Mouse (Mus musculus) left cerebral cortex, adult 18-20 months (tissue): ENCODE measurements at regions not wholly inside any gene's neighbourhood (a gene's known extent, or its start where the extent isn't known, plus 50 kb on each side); places are given as distances from the start of the nearest gene placed in this dataset.
A peak's percentile ranks its signal among the peaks of the same experiment; 100 is the strongest.

Experiments used
- DNase-seq, 2 experiments: peaks; one replicate each; pipeline ENCODE4 v3.0.0; 2021 to 2022; ENCODE audit warnings: low spot score in 2 of 2, mixed read lengths in 1 of 2

DNA sequence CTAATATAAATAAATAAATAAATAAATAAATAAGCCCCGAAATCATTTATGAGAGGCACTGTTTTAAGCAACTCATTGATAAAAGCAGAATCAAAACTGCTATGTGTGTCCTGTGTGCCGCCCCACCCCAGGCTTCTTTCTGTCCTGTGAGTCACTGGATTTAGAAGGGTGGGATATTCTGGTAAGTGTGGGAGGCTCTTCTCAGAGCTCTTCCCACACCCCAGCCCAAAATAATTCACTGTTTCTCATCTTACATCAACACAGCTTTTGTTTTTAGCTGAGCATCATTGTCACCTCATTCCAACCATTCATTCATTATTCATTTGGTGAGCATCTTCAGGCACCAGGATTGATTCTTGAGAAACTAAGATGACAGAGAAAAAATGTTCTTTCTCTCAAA lies 118.4 kb downstream of the Barx2 start:
- DNase-seq, result peak; percentile 14 to 44

DNA sequence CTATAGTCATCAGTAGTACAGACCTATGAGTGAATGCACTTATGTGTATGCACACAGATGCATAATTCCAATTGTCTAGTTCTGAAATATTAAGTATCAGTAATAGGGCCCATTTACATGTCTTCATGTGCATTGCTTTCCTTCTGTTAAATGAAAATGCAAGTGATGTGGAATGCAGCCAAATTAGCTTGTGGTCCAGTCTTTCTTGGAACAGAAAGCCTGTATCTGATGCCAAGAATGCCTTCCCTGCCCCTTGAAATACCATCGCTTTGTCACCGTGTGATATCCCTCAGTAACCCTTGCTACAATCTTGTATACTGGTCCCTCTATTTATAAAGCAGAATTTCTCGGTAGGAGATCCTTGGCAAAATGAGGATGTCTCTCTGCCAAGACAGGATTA lies 137.3 kb downstream of the Barx2 start:
- DNase-seq, result no peak

DNA sequence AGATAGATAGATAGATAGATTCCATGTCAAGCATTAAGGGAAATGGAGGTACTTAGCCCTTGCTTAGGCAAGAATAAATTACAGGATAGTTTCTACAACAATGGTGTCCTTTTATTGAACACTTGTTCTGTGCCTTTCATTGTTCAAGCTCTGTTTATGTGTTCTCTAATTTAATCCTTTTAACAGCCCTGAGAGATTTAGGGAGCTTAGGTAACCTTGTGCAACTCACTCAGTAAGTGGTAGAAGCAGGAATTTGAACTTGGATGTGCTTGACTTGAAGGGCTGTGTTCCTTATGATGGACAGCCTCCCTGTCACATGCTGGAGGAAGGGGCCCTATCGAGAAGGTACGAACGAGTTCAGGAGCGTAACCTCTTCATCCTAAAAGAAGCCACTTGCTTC lies 147.9 kb downstream of the Barx2 start:
- DNase-seq, result no peak

DNA sequence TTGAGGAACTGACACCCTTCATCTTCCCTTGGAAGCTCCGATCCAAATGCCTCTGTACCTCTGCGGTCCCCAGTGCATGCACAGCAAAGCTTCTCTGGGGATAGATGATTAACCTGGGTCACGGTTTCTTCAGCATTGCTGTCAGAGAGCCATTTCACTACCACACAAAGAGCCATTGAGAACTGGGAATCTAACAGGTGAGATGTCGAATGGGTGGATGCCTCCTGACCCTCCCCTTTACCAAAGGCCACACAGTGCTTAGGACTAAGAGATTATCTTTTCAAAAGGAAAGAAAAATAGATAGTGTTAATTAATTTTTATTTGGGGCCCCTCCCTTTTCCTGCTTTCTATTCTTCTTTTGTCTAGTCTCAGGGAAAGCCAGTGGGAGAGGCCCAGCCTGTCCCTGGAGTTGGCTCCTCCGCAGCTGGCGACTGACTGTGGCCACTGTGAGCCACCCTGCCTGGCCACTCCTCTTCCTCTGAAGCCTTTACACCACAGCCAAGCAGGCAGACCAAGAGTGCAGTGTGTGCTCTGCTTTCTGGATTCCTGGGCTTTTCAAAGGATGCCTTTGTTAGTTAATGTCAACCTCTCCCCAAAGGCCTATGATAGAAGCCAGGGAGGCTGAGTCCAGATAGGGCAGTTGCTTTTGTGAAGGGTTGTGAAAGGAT lies 155.2 kb downstream of the Barx2 start:
- DNase-seq, result no peak

DNA sequence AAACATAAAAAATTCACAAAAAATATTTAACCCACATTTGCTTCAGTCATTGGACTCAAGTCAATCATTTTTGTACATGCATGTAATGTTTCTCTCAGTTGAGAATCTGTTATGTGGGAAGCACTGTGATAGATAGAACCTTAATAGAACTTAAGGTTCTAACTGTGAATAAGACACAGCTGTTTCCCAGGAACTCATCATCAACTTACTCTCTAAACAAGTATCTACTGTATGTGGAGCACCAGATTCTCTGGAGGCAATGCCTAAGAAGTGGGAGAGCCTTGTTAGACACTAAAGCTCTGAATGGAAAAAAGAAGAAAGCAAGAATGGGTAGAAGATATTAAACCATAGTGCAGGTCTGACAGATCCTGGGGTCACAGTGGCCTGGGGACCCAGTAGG lies 182.8 kb downstream of the Barx2 start:
- no peak for DNase-seq

DNA sequence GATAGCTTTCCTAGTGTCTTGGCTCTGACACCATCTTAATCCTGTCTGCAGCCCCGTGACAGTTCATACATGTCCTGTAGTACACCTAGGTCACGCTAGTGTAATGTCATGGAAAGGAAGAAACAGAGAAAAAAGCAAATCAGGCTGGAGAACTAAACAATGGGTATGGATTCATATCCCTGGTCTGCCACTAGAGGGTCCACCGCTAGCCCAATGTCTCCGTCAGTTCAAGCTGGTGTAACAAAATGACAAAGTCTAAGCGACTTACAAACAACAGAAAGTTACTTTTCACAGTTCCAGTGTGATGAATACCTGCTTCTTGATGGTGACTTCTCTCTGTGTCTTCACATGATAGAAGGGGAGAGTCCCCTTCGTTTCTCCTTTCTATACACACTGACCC lies 194.0 kb downstream of the Barx2 start:
- no peak for DNase-seq

DNA sequence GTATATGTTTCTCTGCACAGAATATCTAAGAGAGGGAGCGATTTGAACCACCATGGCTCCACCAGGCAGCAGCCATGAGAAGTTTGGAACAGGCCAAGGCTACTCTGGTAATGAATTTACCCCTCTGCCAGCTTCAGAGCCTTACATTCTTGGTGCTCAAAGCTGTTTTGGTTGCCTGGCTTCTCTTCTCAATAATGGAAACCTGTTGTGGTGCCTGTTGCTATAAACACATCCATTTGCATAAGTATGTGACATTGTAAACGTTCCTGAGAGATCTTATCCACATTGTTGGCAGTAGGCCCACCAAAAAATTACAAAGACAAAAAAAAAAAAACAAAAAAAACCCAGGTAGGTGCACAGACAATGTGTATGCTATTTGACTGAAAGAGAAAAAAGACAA lies 203.2 kb downstream of the Barx2 start:
- DNase-seq, result no peak

DNA sequence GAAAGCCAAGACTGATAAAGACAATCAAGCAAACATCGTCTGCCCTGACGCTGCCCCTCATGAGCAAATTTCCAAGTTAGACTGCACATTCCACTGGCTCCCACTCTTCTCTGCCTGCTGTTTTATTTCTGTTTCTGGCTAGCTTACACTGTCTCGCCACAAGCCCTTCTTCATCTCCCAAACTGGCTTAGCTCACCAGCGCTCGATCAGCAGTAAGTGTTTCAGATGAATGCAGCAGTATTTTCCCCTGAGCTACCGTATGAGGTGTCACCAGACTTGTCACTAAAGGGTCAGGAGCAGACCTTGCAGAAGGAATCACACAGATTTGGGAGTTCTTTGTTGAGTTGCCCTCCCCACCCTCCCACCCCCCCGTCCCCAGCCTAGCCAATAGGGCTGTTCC lies 206.6 kb downstream of the Barx2 start:
- DNase-seq, result no peak

DNA sequence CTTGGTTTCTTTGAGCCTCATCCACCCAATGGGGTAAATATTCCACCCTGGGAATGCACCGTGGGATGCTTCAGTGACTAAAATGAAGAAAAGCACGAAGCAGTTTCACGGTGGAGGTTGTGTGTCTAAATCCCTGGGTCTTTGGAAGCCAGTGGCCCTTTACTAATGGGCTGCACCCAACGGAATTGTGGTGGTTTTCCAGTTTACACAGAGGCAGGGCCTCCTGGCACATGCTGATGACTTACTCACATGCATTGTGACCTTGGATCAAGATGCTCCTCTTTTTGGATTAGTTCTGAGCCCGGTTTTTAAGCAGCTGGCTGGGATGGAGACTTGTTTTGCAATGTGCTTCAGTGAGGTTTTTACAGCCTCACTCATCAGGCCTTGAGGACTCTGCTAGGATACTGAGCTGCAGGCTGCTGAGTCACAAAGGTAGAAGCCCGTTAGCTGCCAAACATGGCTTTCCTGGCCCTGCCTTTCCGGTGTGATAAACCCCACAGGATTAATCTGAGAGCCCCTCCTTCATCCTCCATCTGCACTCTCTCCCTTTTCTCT lies 222.3 kb downstream of the Barx2 start:
- no peak for DNase-seq

DNA sequence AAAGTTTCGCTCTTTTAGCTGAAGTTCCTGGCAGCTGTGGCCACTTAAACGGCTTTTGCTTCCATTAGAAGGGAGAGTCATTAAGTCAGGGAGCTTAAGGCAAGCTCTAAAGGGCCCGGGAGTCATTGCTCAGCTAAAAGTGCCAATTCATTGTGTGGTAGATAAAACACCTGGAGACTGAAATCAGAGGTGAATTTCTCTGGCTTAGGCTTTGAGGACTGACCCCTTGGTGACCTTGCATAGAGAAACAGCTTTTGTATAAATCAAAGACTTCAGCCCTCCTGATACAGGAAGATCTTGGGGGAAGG lies 224.1 kb upstream of the Tmem45b start:
- no peak for DNase-seq

DNA sequence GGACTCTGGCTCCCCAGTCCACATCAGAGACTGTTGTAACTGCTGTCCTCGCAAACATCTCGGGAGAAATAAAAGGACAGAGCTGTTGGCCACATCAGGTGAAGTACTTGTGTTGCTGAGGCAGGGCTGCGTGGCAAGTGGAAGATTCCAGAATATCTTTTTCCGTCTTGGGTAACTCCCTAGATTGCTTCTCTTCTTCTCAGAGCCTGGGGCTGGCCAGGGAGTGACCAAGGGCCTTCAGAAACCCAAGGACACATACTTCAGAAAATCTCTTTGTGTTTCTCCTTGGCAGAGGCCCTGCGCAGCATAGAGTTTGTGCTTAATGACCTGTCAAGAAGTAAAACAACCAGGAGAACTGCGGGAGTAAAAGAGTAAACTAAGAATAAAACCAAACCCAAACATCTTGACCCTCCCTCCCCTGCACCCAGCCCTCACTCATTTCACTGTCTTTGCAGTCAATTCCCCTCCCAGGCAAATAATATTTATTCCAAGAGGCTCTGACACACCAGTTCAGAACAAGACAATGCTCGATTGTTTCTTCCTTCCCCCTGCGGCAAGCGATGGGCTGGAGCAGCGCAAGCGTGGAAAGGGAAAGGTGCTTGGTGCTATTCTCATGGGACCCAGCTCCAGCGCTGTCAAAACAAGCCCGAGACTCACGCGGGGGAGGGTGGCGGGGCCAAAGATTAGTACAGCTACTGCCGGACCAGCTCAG lies 223.6 kb upstream of the Tmem45b start:
- no peak for DNase-seq

DNA sequence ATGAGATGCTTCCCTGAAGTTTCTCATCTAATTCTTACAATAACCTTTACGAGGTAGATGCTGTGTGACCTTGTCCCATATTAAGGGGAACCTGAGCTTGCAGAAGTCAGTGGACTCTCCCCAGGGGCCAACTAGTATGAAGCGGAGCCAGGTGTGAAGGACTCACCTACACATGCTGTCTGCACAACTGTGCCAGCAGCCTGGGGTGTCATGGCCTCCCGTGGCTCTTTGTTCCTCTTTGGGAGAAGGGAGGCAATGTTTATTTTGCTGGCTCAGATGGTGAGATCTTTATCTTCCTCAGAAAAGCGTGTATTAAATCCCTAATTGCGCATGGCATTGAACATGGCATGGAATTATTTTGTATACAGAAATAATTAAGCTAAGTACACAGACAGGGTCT lies 222.2 kb upstream of the Tmem45b start:
- DNase-seq, result no peak

DNA sequence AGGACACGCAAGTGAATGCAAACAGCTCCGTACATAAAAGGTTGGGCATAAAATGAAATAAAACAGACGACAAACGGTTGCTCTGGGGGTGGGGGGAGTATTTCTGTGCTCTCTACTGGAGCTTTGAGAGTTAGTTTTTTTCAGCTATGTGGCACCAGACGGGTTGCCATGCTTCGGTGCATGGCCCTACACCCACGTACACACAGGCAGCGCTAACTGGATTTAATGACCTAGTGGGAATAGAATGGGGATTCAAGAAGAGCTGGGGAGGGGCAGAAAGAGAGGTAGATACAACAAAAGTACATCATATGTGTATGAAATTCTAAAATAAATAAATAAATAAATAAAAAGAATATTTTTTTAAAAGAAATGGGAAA lies 220.5 kb upstream of the Tmem45b start:
- no peak for DNase-seq

DNA sequence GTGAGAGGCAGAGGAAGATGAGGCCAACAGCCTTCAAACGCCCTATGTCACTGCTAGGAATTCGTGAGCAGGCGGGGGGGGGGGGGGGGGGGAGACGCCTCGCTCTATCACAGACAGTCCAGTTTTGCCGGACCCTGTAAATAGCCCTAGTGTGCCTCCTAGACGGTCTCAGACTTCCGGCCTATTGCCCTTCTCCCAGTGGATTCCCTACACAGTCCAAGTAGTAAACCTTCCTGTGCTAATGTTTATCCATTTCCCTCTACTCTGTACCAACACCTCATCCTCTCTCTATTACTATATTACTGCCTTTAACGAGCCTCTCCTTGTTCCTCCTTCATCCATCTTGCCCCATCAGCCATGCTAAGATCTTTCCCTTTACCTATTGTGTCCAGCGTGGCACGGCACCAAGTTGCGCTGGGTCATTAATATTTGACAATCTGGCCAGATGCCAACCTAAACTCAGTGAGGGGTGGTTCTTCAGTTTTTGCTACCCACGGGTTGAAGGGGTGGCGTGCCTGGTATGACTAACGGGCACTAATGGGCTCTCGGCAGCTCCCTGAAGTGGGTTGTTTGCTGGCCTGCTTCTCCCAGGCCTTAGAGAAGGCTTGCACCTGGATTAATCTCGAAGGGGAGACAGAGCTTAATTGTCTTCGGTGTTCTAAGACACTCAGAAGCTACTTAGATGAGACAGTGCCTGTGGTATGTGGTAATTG lies 220.0 kb upstream of the Tmem45b start:
- no peak for DNase-seq

DNA sequence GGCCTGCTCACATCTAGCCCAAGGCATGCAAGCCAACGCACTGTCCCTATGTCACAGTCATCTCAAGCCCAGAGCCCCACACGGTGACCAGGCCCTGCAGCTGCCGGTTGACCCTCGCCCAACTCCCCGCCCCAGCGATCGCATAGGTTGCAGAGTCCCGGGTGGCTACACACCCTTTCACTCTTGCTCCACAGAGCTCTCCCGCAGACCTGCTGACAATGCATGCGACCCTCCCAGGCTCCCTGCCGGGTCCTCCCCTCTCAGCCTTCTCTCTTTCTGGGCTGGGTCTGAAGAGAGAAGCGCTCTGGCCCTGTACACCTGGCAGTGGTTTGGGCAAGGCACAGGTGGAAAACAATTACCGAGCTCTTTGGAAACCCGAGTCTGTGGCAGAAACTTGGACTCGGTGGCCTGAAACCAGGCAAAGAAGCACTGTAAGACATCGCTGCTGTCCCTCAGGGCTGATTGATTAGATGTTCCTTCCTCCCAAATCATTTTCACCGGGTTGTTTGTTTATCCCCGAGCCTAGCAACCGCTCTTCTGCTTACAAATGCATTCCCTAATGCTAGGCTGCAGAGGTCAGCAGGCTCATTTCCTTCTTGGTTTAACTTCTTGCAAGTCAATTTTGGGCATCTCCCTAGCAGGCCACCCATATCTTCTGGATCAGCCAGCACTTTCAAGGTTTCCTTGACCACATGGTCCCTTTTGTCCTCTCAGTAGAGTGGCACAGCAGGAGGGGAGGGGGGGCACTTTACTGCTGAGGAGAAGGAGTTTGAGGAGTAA lies 219.2 kb upstream of the Tmem45b start:
- no peak for DNase-seq

DNA sequence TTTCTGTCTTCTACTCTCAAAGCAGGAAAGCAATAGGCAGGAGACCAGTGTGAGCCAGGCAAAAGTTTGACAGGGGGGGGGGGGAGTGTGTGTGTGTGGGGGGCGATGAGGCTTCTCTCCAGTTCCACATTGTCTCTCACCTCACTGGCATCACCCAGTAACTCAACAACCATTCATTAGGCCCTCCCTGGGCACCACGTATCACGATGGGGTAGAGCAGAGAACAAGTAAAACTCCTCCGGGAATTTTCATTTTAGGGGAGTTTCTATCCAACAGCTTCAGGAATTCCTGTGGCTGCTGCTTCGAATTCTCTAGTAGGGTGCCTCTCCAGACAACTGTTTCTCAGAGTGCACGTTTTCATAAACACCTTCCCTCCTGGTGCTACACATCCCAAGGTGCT lies 218.6 kb upstream of the Tmem45b start:
- no peak for DNase-seq

DNA sequence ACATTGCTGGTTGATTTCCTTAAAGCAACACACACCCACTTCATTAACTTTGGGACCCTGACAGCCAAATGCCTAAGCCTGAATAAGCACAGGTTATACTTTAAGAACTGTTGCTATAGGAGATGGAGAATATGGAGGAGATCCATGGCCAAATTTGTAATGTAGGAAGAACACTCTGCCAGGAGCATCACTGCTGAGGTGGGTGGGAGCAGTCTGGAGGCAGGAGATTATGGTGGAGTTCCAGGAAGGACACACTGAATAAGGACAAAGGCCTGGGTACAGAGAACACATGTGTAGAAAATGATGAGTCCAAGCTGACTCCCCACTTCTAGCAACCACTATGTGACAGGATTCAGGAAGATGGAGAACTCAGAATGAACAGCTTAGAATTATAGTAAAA lies 212.9 kb upstream of the Tmem45b start:
- peak; percentile 9 to 18 for DNase-seq

DNA sequence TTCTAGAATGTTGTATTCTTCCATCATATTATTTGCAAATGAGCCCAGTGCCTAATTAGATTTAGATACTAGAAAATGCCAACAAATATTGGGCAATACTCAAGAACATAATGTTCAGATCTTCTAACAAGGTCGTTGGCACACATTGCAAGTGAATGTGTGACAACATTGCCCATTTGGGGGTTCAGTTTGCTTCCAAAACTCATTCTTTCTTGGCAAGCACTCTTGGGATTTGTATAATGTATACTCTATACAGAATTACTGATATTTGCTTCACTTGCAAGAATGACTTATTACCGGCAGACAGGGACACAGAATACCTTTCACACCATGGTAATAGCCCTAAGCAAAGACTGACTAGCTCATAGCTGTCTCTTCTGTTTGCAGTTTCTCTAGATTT lies 194.8 kb upstream of the Tmem45b start:
- no peak for DNase-seq

DNA sequence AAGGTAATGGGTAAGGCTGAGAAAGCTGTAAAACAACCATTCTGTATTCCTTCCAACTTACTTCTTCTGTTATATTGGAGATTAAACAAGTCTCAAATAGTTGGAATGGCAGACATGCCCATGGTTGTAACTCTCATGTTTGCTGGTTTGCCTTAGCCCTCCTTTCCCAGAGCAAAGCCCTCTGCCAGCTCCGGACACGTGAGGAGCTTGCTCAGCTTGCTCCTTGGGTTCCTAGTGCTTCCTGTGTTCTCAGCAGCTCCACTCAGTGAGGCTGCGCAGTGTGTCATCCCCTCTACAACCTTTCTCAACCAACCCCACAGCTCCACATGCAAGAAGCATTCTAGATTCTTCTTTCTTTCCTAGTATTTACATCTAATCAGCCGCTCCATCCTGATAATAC lies 193.3 kb upstream of the Tmem45b start:
- DNase-seq, result no peak

DNA sequence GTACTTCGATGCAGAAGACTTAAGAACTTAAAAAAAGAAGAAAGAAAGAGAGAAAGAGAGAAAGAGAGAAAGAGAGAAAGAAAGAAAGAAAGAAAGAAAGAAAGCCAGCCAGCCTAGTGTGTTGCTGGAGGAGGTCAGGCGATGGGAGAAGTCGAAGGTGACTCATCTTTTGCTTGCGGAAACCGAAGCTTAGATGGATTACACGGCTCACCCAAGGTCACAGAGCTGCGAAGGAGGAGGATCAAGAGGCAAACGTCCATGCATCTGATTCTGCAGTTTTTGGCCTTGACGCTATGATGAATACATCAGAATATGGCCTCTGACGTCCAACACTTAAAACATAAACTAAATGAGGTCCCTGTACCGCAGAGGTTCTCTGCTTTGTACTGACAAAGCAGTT lies 192.4 kb upstream of the Tmem45b start:
- no peak for DNase-seq

DNA sequence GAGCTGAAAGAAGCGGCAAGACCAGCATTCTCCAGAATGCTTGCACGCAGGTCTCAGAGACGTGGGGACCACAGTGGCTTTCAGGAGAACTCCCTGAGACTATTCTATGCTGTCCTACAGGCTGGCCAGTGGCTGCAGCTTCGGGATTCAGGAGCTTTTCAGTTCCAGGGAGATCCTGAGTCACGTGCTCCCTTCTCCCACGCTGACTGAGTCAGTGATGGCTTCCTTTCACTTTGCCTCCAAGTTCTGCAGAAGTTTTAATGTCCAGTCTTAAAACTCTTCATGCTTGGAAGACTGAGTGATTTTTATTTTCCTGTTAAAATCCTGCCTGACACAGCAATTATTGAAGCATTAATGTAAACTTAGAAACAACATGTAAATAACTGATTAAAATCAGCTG lies 190.5 kb upstream of the Tmem45b start:
- no peak for DNase-seq

DNA sequence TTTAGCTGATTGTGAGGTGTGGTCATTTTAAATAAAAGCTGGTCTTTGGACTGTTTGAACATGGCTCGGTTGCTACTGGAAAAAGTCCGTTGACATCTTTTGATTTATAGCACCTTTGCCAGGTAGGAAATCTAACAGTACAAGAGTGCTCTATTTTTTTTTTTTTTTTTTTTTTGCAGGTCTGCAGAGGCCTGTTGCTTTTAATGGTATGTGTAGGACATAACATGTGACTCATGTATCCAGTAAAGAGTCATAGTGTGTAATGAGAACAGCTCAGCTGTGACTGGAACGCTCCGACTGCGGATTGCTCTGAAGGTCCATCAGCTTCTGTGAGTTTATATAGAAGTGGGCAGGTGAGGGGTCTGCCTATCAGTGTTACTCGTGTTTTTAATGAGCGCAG lies 190.0 kb upstream of the Tmem45b start:
- no peak for DNase-seq
